Mouse (Mus musculus) liver, embryonic 14.5 days (tissue): ENCODE measurements around the gene Gab2. TPM values are rescaled to one million over a fixed set of nuclear protein-coding genes. Genes with fewer than 3 reads are reported as not detected.

Experiments
- ATAC-seq: fragments of 200-750 bp; cut with Nextera tagmentation; 2 replicates; pipeline ENCODE4 v1.8.0; 2017; ENCODE audit warnings: moderate number of reproducible peaks, mild to moderate bottlenecking, moderate library complexity; ENCODE audit not compliant: insufficient read depth
- DNase-seq, 3 experiments: peaks; one replicate each; pipeline ENCODE4 v3.0.0-alpha.2; 2012 to 2013; ENCODE audit warnings: low read depth in 3 of 3, low spot score in 3 of 3
- H3K27ac ChIP-seq: fragments of 300-500 bp; sonication (generic); 2 replicates; pipeline ENCODE4 v1.5.1; 2014; ENCODE audit warnings: moderate library complexity, mild to moderate bottlenecking, control low read depth, inconsistent platforms
- H3K27me3 ChIP-seq: fragments of 300-500 bp; sonication (generic); 2 replicates; pipeline ENCODE4 v1.6.1; 2014; ENCODE audit warnings: mild to moderate bottlenecking, low read length, moderate library complexity; ENCODE audit not compliant: control insufficient read depth, insufficient read depth
- H3K36me3 ChIP-seq: fragments of 300-500 bp; sonication (generic); replicated peaks from 2 replicates; pipeline ENCODE4 v1.6.1; 2014; ENCODE audit warnings: low read depth; ENCODE audit not compliant: control insufficient read depth, insufficient read depth
- H3K4me1 ChIP-seq, 2 experiments: fragments of 200-500 bp in 1 of 2; fragments of 300-500 bp in 1 of 2; sonication (generic) in 1 of 2; replicated peaks; 2 replicates each; pipeline ENCODE4 v1.6.1; 2012 to 2014; ENCODE audit warnings: antibody characterized with exemption in 1 of 2, inconsistent platforms in 1 of 2, low read length in 1 of 2; ENCODE audit not compliant: control insufficient read depth in 2 of 2, insufficient read depth in 2 of 2
- H3K4me2 ChIP-seq: fragments of 300-500 bp; sonication (generic); 2 replicates; pipeline ENCODE4 v1.6.1; 2014; ENCODE audit warnings: low read depth, mild to moderate bottlenecking, control low read depth, moderate library complexity
- H3K4me3 ChIP-seq, 2 experiments: fragments of 200-500 bp in 1 of 2; fragments of 300-500 bp in 1 of 2; sonication (generic) in 1 of 2; 2 replicates each; pipeline ENCODE4 v1.5.1; 2012 to 2014; ENCODE audit warnings: low read depth in 2 of 2, low read length in 2 of 2, mild to moderate bottlenecking in 2 of 2, control low read depth in 1 of 2, inconsistent platforms in 1 of 2, moderate library complexity in 1 of 2; ENCODE audit not compliant: insufficient read depth in 1 of 2
- H3K9ac ChIP-seq: fragments of 300-500 bp; sonication (generic); replicated peaks from 2 replicates; pipeline ENCODE4 v1.6.1; 2014; ENCODE audit warnings: mild to moderate bottlenecking, control low read depth, moderate library complexity
- H3K9me3 ChIP-seq: fragments of 300-500 bp; sonication (generic); 2 replicates; pipeline ENCODE4 v1.6.1; 2016; ENCODE audit warnings: low read length, mixed read lengths; ENCODE audit not compliant: control insufficient read depth
- CTCF ChIP-seq: IDR thresholded peaks from 2 replicates; pipeline ENCODE4 v1.5.1; 2016; ENCODE audit warnings: antibody characterized with exemption, low read depth, control low read depth
- EP300 ChIP-seq: IDR thresholded peaks from 2 replicates; pipeline ENCODE4 v1.6.1; 2016; ENCODE audit warnings: antibody characterized with exemption, low read depth
- WGBS: fragments of 180-500 bp; shearing (Covaris S2); extraction: QIAGEN DNeasy Blood & Tissue Kit; methylation state at CpG from one replicate; pipeline ENCODE4 v1.1.7; 2014; ENCODE audit not compliant: insufficient replicate concordance; 5-methylcytosine and 5-hydroxymethylcytosine counted together
- polyA plus RNA-seq, 2 experiments: library from polyadenylated mRNA; depleted of rRNA in 1 of 2; stranded (reverse) in 1 of 2; unstranded in 1 of 2; fragments of >200 nt; fragmentation: Nextera tagmentation in 1 of 2; extraction: Ambion mirVana in 1 of 2; gene quantifications; 2 replicates each; pipeline versions ENCODE4 v1.2.1 to v1.2.3; 2012 to 2014

The Gab2 gene
- polyA plus RNA-seq, 2 experiments: 1.9 to 2.4 TPM

DNA sequence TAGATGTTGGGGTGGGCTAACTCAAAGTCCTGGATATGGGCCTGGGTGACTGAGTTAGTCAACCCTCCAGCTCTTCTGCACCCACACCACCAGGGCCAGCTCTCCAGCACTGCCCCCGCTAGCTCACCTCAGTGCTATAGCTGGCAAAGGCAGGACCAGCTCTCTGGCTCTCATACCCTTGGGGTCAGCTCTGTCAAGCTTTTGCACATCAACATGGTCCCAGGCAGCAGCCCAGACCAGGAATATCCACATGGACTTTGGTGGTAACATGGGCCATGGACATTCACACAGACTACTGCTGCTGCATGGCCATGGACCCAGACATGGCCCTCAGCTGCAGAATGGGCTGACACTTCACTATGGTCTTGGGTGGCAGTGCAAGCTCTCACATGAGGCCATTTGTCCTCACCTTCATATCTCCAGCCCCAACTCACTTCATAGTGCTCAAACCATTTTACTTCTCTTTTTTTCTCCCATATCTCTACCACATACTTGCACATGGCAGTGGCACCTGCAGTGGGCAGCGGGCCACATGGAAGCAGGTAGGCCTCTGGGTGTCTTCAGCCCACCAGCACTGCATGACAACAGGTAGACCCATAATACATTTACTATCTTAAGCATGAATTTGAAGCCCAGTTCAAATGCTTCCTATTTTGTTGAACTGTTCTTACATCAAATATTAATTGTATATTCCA, 106.1 kb downstream of the Gab2 start:
- no peaks in the 10 kb centered on the region for H3K27me3 ChIP-seq
- no peaks in the 10 kb centered on the region for H3K36me3 ChIP-seq
- WGBS: 74% methylated on average over 2 of the region's 2 CpGs
- peaks cover 20 to 22% of the 10 kb centered on the region in 2 experiments for H3K4me1 ChIP-seq
- H3K9ac ChIP-seq: no peak overlapping the region
- H3K4me3 ChIP-seq: no peak overlapping the region
- H3K27ac ChIP-seq: no peak overlapping the region
- H3K4me2 ChIP-seq: no peak overlapping the region
- no peaks in the 10 kb centered on the region for H3K9me3 ChIP-seq
- DNase-seq (no peak), ATAC-seq (no peak)
- TF ChIP-seq CTCF (no peak), EP300 (no peak)

DNA sequence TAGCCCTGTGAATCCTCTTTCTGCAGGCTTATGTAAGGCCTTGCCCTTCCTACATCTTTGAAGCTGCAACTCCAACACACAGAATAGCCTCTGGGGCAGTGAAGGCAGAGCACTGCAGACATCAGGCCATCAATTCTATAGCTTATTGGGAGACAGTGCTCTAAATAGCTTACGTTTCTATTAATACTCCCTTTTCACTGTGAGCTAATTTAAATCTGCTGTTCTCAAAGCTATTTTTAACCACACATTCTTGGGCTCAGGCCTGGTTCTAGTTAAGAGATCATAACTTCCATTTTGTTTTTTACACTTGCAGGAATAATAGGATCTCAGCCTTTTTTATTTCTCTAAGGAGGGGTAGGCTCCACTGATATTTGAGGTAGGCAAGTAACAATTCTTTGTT, 107.7 kb downstream of the Gab2 start:
- no peak overlapping the region for H3K4me2 ChIP-seq
- H3K27ac ChIP-seq: no peak overlapping the region
- peaks cover 9 to 13% of the 10 kb centered on the region in 2 experiments for H3K4me1 ChIP-seq
- TF ChIP-seq CTCF: no peak
- TF ChIP-seq EP300: no peak
- H3K4me3 ChIP-seq: no peak overlapping the region
- no peaks in the 10 kb centered on the region for H3K36me3 ChIP-seq
- ATAC-seq (no peak), DNase-seq (no peak)
- H3K9me3 ChIP-seq: no peaks in the 10 kb centered on the region
- no peaks in the 10 kb centered on the region for H3K27me3 ChIP-seq
- 76% methylated on average over 1 of the region's 1 CpGs for WGBS
- H3K9ac ChIP-seq: no peak overlapping the region

DNA sequence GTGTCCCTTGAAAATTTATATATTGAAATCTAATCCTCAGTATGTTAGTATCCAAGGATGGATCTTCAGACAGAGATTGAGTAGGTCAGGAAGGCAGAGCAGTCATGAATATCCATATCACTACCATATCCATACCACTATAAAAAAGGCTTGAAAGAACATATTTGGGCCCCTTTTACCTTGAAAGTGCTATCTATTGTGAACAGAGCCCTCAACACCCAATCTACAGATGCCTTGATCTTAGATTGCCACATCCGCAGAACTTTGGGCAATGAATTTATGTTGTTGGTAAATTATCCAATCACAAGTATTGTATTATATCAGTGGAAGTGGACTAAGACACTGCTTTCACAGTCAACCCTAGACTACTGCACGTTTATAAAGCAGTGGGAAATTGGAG, 122.5 kb downstream of the Gab2 start:
- Histone ChIP-seq H3K27me3 (no peaks in the 10 kb centered on the region), H3K9me3 (no peaks in the 10 kb centered on the region), H3K4me2 (peak overlapping the region; percentile 25), H3K4me1 (peaks cover 18 to 22% of the 10 kb centered on the region in 2 experiments), H3K9ac (no peak overlapping the region), H3K36me3 (no peaks in the 10 kb centered on the region), H3K27ac (no peak overlapping the region), H3K4me3 (no peak overlapping the region)
- TF ChIP-seq CTCF (no peak), EP300 (peak; percentile 67)
- WGBS: 14% methylated on average over 2 of the region's 2 CpGs
- ATAC-seq: peak; percentile 82
- DNase-seq: peak in 1 of 3 experiments; percentile 42

DNA sequence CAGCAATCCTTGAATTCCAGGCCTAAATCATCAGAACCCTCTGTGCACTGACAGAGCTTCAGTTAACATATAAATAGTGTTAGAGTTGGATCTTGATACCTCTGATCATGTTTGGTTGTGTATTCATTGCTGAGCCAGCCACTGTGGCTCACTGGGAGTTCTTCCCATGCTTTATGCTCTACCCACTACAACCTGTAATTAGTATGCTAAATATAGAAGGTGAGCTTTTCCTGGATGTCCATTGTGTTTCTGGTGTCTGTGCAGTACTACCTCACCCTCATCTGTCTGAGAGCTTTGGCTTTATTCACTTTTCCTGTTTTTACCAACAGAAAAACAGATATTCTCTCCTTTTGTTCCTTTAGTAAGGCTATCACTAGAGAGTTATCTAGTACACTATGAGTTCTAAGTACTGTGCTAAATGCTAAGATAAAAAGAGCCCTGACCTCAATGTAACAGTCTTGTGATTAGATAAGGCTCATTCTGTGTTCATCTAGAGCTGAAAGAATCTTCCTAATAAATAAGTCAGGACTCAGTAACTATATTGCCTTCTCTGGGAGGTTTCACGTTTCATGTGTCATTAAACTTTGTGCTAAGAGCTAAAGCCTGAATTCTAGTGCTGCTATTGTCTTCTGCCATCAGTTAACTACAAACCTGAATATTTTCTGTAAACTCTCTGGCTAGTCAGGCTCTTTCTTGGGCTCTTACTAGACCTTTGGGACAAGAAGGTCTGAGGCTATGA, 127.6 kb downstream of the Gab2 start:
- 9% methylated on average over 1 of the region's 1 CpGs for WGBS
- DNase-seq: peak in 1 of 3 experiments; percentile 35

DNA sequence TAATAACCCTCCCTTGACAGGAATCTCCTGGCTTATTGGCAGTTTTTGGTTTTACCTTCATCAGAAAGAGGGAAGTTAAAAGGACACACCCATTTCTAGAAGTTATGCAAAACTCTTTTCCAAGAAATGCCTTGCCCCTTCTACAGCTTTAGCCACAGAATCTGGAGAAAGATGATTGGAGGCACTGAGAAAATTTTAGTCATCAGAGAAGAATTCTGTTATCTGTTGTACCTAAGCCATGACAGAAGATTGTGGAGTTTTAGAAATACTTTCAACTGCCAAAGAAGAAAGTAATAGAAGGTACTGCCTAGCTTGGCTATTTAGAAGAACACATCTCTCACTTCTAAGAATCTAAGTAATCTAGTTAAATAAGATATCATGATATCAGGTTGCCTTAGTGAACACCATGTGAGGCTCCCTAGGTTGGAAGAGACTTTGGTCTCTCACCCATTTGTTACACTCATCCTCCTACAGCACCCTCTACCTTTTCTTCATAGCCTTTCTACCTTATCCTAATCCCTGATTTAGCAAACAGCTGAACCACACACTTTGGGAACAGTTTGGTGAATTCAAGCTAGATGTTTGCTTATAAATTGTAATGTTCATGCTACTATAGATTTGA, 128.8 kb downstream of the Gab2 start:
- H3K27me3 ChIP-seq: no peaks in the 10 kb centered on the region
- TF ChIP-seq CTCF (no peak), EP300 (peak; percentile 57)
- 0 out of 2 replicates have a peak overlapping the region, but pooled peaks have one; percentile 7 for H3K9ac ChIP-seq
- H3K4me2 ChIP-seq: peak overlapping the region; percentile 49
- peaks cover 30 to 34% of the 10 kb centered on the region in 2 experiments for H3K4me1 ChIP-seq
- peak in 2 of 3 experiments; percentile 55 to 78 for DNase-seq
- peak overlapping the region; percentile 78 for H3K27ac ChIP-seq
- H3K4me3 ChIP-seq: no peak overlapping the region
- H3K36me3 ChIP-seq: no peaks in the 10 kb centered on the region
- peak; percentile 71 for ATAC-seq
- H3K9me3 ChIP-seq: no peaks in the 10 kb centered on the region

More for the DNA sequence above, 127.6 kb downstream of the Gab2 start:
- peaks cover 32 to 38% of the 10 kb centered on the region in 2 experiments for H3K4me1 ChIP-seq
- peak; percentile 77 for ATAC-seq
- H3K36me3 ChIP-seq: no peaks in the 10 kb centered on the region
- 0 out of 2 replicates have a peak overlapping the region, but pooled peaks have one; percentile 10 for H3K9ac ChIP-seq
- H3K4me2 ChIP-seq: peak overlapping the region; percentile 49
- peak; percentile 78 for TF ChIP-seq EP300
- TF ChIP-seq CTCF: no peak
- no peaks in the 10 kb centered on the region for H3K9me3 ChIP-seq
- H3K4me3 ChIP-seq: no peak overlapping the region
- H3K27me3 ChIP-seq: no peaks in the 10 kb centered on the region
- peak overlapping the region; percentile 46 for H3K27ac ChIP-seq
